Mouse (Mus musculus) small intestine, adult 2 months (tissue): Measurements from ENCODE around the gene Osm. TPM values are rescaled to one million over a fixed set of nuclear protein-coding genes. Genes with fewer than 3 reads are reported as not detected.

Experiments
- H3K27ac ChIP-seq: fragments of 200-500 bp; 2 replicates; pipeline ENCODE4 v1.5.1; 2012; ENCODE audit warnings: low read depth, low read length, control low read depth, inconsistent platforms; ENCODE audit not compliant: insufficient read depth
- H3K27me3 ChIP-seq: fragments of 200-500 bp; 2 replicates; pipeline ENCODE4 v1.6.1; 2012; ENCODE audit warnings: mild to moderate bottlenecking, moderate library complexity, low read length, inconsistent platforms; ENCODE audit not compliant: control insufficient read depth, insufficient read depth
- H3K36me3 ChIP-seq: fragments of 200-500 bp; 2 replicates; pipeline ENCODE4 v1.6.1; 2012; ENCODE audit warnings: mild to moderate bottlenecking, low read length, control low read depth, inconsistent platforms; ENCODE audit not compliant: control insufficient read depth, insufficient read depth
- H3K4me1 ChIP-seq: fragments of 200-500 bp; 2 replicates; pipeline ENCODE4 v1.6.1; 2012; ENCODE audit warnings: low read length, inconsistent platforms, mixed read lengths; ENCODE audit not compliant: control insufficient read depth, insufficient read depth, insufficient read length
- H3K4me3 ChIP-seq: fragments of 200-500 bp; 2 replicates; pipeline ENCODE4 v1.5.1; 2012; ENCODE audit warnings: low read depth, mild to moderate bottlenecking, control low read depth, inconsistent platforms, low read length, moderate library complexity
- CTCF ChIP-seq: fragments of 200-500 bp; IDR thresholded peaks from 2 replicates; pipeline ENCODE4 v1.5.1; 2012; ENCODE audit warnings: low read depth, mild to moderate bottlenecking, control low read depth, inconsistent platforms, low read length, moderate library complexity, mixed read lengths; ENCODE audit not compliant: insufficient replicate concordance, insufficient read length; ENCODE audit errors: extremely low read depth
- POLR2A ChIP-seq: fragments of 200-500 bp; IDR thresholded peaks from 2 replicates; pipeline ENCODE4 v1.6.1; 2012; ENCODE audit warnings: low read depth, mild to moderate bottlenecking, control low read depth, inconsistent platforms, low read length, moderate library complexity
- WGBS: fragments of 180-500 bp; shearing (Covaris S2); methylation state at CpG from one replicate; pipeline ENCODE4 v1.1.7; 2018; 5-methylcytosine and 5-hydroxymethylcytosine counted together
- polyA plus RNA-seq: library from polyadenylated mRNA; depleted of rRNA; stranded (reverse); fragments of >200 nt; gene quantifications from 2 replicates; pipeline ENCODE4 v1.2.3, GENCODE M21; 2012; rRNA removed

Osm gene
- 0.19 and 0.48 TPM in 2 replicates for polyA plus RNA-seq

GRCm38 (mm10) chr11:4235665-4236545 is at the start of gene Osm:
Osm (plus strand) TSS chr11:4236420.
- TF ChIP-seq CTCF (no peak), POLR2A (no peak)
- H3K4me3 ChIP-seq = peak within 1 kb of the TSS; percentile 53
- 61% methylated on average over 16 of the region's 16 CpGs for WGBS
- H3K36me3 ChIP-seq = no peaks in the 10 kb centered on the region
- H3K27me3 ChIP-seq = no peaks in the 10 kb centered on the region
- peaks cover 2% of the 10 kb centered on the region for H3K4me1 ChIP-seq
- H3K27ac ChIP-seq = 0 out of 2 replicates have a peak within 1 kb of the TSS, but pooled peaks have one; percentile 14

- under 1% methylated on average over 71 of the region's 71 CpGs for WGBS
- Histone ChIP-seq H3K4me1 (peaks cover 12% of the 10 kb centered on the region), H3K27me3 (no peaks in the 10 kb centered on the region), H3K36me3 (0 out of 2 replicates have a peak, but pooled peaks cover 3% of the 10 kb centered on the region), H3K27ac (peak within 1 kb of the TSS; percentile 80), H3K4me3 (peak within 1 kb of the TSS; percentile 85)
- TF ChIP-seq CTCF = no peak
- TF ChIP-seq POLR2A = peak; percentile 73
Measured at GRCm38 (mm10) chr11:4186486-4187317, 49.5 kb upstream of the Osm start, which contains the start of gene Tbc1d10a. Tbc1d10a (plus strand) TSS chr11:4186789.

GRCm38 (mm10) chr11:4187318-4187700 is 48.9 kb upstream of the Osm start:
- Histone ChIP-seq H3K36me3 (0 out of 2 replicates have a peak, but pooled peaks cover 2% of the 10 kb centered on the region), H3K27me3 (no peaks in the 10 kb centered on the region), H3K27ac (no peak overlapping the region), H3K4me1 (peaks cover 12% of the 10 kb centered on the region), H3K4me3 (peak overlapping the region; percentile 85)
- no peak for TF ChIP-seq CTCF
- no peak for TF ChIP-seq POLR2A
- 5% methylated on average over 9 of the region's 9 CpGs for WGBS

- peak overlapping the region; percentile 19; the same call in 1 of the 2 replicates for H3K27ac ChIP-seq
- TF ChIP-seq CTCF = no peak
- no peak for TF ChIP-seq POLR2A
- WGBS = 51% methylated on average over 6 of the region's 6 CpGs
- H3K4me3 ChIP-seq = no peak overlapping the region
- H3K36me3 ChIP-seq = no peaks in the 10 kb centered on the region
- H3K4me1 ChIP-seq = peaks cover 12% of the 10 kb centered on the region
- H3K27me3 ChIP-seq = no peaks in the 10 kb centered on the region
Measured at GRCm38 (mm10) chr11:4189182-4189581, 47.0 kb upstream of the Osm start.

- no peaks in the 10 kb centered on the region for H3K27me3 ChIP-seq
- H3K36me3 ChIP-seq = no peaks in the 10 kb centered on the region
- no peak overlapping the region for H3K4me3 ChIP-seq
- peaks cover 18% of the 10 kb centered on the region for H3K4me1 ChIP-seq
- TF ChIP-seq POLR2A (no peak), CTCF (no peak)
- WGBS = 56% methylated on average over 3 of the region's 3 CpGs
- H3K27ac ChIP-seq = no peak overlapping the region
Measured at GRCm38 (mm10) chr11:4190677-4191076, 45.5 kb upstream of the Osm start.

- TF ChIP-seq POLR2A (no peak), CTCF (no peak)
- Histone ChIP-seq H3K4me1 (peaks cover 21% of the 10 kb centered on the region), H3K27ac (no peak overlapping the region), H3K36me3 (no peaks in the 10 kb centered on the region), H3K27me3 (no peaks in the 10 kb centered on the region), H3K4me3 (no peak overlapping the region)
- WGBS = 69% methylated on average over 3 of the region's 3 CpGs
Measured at GRCm38 (mm10) chr11:4192757-4193156, 43.5 kb upstream of the Osm start.
